Mouse (Mus musculus): ENCODE results near the gene Pacsin2.

DNA sequence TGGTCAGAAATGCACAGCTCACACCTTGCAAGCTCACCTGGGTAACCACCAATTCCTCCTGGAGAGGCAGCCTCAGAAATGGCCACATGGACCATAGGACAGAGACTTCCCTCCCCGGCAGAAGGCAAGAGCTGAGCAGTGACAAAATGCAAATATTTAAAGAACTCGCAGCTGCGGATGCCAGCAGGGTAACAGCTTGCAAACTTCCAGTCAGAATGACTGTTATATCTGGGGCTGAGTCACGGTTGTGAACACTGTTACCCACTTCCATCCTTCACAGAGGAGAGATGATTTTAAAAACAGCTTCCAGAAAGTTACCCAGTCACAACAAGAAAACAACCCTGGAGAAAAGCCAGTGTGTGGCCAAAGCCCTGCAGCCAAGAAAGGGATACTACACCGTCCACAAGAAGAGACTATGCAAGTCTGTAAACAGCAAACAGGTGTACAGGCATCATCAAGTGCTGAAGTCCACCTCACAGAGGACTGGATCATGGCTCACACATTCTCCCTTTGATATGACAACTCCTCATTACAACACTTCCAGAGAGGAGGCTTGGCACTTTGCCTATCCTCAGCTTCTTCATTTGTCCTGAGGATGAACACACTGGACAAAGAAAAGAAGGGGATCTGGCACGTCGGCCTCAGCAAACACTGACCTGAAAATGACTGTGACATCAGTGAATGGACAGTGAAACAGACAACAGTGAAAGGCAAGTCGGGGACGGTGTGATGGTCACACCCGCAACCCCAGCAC is 16.4 kb downstream of the Pacsin2 start:
- TF ChIP-seq CTCF (IDR thresholded peaks at IDR 0.05; ENCODE audit: low read depth, low read length) (no peak), GATA1 (IDR thresholded peaks at IDR 0.05; ENCODE audit: borderline replicate concordance, low read length) (no peak), GATA2 (IDR thresholded peaks at IDR 0.05; ENCODE audit: borderline replicate concordance, low read depth, low read length) (no peak)

Data from G1E (cell line).